Mouse (Mus musculus): ENCODE results near the gene Grid1.

GRCm38 (mm10) chr14:35110928-35111327 lies 291.0 kb downstream of the Grid1 start:
- no peak for TF ChIP-seq GATA1 (IDR thresholded peaks at IDR 0.05; ENCODE audit: borderline replicate concordance, low read length)
- TF ChIP-seq FLI1 (IDR thresholded peaks at IDR 0.05; ENCODE audit: low read length) = no peak
